Comparison of ENCODE assay signal across 27 mouse cellular contexts in the genomic region with DNA sequence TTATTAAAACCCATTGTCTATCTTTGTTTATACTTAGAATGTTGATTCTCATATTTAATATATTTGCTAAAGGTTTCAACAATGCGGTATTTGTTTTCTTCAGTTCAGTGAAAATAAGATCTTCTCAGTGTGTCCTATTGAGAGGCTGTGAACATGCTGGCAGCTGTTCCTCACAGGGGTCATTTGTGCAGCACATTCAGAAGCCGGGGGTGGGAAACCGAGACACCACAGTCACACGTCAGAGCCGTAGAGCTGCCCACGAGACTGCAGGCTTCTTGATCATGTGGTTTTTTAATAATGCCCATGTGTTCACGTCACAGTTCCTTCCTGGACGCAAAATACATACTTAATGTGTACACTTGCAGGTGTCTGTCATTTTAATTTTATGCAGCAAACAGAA.
A peak's percentile ranks its signal among the peaks of the same experiment; 100 is the strongest.
DNase-seq lines count a peak whose midpoint lies in the region; ATAC-seq and TF ChIP-seq lines count a peak whose summit lies in the region.
"Had no signal": no experiment of that assay in that cellular context is flagged by ENCODE, and none has a peak within 500 bp of the region (broad histone marks: within the 10 kb centered on the region; RNA-seq: fewer than 3 reads in every experiment).

No protein-coding gene starts in this region.

- no peaks in the 10 kb centered on the region for H3K79me2 ChIP-seq in C2C12 (ENCODE audit: control insufficient read depth, insufficient read depth)

- no peaks in the 10 kb centered on the region for H3K79me3 ChIP-seq in C2C12 (ENCODE audit: low read depth)

- WGBS in forebrain, embryonic 12.5 days, result 53% methylated on average over 8 of the region's 8 CpGs
- 58% methylated on average over 8 of the region's 8 CpGs for WGBS in forebrain, embryonic 11.5 days
- whole genome bisulfite sequencing in heart, embryonic 16.5 days, result 49% methylated on average over 8 of the region's 8 CpGs

- H3ac ChIP-seq in C2C12 (ENCODE audit: control insufficient read depth, insufficient read length, low read depth), result no peak overlapping the region

- no peaks in the 10 kb centered on the region for H3K27me3 ChIP-seq in forebrain, embryonic 12.5 days
- no peaks in the 10 kb centered on the region for H3K27me3 ChIP-seq in forebrain, embryonic 11.5 days (ENCODE audit: control insufficient read depth, insufficient read depth, low read length)
- H3K27me3 ChIP-seq in heart, embryonic 16.5 days (ENCODE audit: control insufficient read depth, insufficient read depth, low read length), result no peaks in the 10 kb centered on the region
- H3K27me3 ChIP-seq in C2C12 (ENCODE audit: control insufficient read depth, insufficient read depth, insufficient read length), result no peaks in the 10 kb centered on the region
- H3K27me3 ChIP-seq: embryonic facial prominence, embryonic 13.5 days; forebrain, embryonic 15.5 days; hindbrain, embryonic 15.5 days; intestine, embryonic 15.5 days; liver, embryonic 12.5 days; neural tube, embryonic 15.5 days; stomach, embryonic 15.5 days had no signal

- no peak overlapping the region for H3K4me2 ChIP-seq in forebrain, embryonic 12.5 days
- no peak overlapping the region for H3K4me2 ChIP-seq in forebrain, embryonic 11.5 days (ENCODE audit: low read depth, low read length, severe bottlenecking)
- peak overlapping the region; percentile 26; the same call in 1 of the 2 replicates for H3K4me2 ChIP-seq in heart, embryonic 16.5 days (ENCODE audit: low read depth, low read length)
- H3K4me2 ChIP-seq: embryonic facial prominence, embryonic 13.5 days; forebrain, embryonic 15.5 days; hindbrain, embryonic 15.5 days; intestine, embryonic 15.5 days; liver, embryonic 12.5 days; neural tube, embryonic 15.5 days; stomach, embryonic 15.5 days had no signal

- no peak overlapping the region for H3K27ac ChIP-seq in forebrain, embryonic 12.5 days
- no peak overlapping the region for H3K27ac ChIP-seq in forebrain, embryonic 11.5 days (ENCODE audit: low read depth, low read length)
- no peak overlapping the region for H3K27ac ChIP-seq in heart, embryonic 16.5 days (ENCODE audit: low read length)
- H3K27ac ChIP-seq: embryonic facial prominence, embryonic 13.5 days; forebrain, embryonic 15.5 days; hindbrain, embryonic 15.5 days; intestine, embryonic 15.5 days; layer of hippocampus, adult 2 months; liver, embryonic 12.5 days; neural tube, embryonic 15.5 days; stomach, embryonic 15.5 days had no signal

- H3K9me3 ChIP-seq in forebrain, embryonic 12.5 days, result no peaks in the 10 kb centered on the region
- H3K9me3 ChIP-seq in forebrain, embryonic 11.5 days (ENCODE audit: control insufficient read depth, low read length), result no peaks in the 10 kb centered on the region
- no peaks in the 10 kb centered on the region for H3K9me3 ChIP-seq in heart, embryonic 16.5 days (replicated peaks; ENCODE audit: control insufficient read depth, low read length)
- H3K9me3 ChIP-seq: embryonic facial prominence, embryonic 13.5 days; forebrain, embryonic 15.5 days; hindbrain, embryonic 15.5 days; intestine, embryonic 15.5 days; liver, embryonic 12.5 days; neural tube, embryonic 15.5 days; stomach, embryonic 15.5 days had no signal

- H3K9ac ChIP-seq in forebrain, embryonic 12.5 days, result no peak overlapping the region
- H3K9ac ChIP-seq in forebrain, embryonic 11.5 days (ENCODE audit: low read length), result no peak overlapping the region
- no peak overlapping the region; the same call in 1 of the 2 replicates for H3K9ac ChIP-seq in heart, embryonic 16.5 days (ENCODE audit: low read length)
- H3K9ac ChIP-seq: embryonic facial prominence, embryonic 13.5 days; forebrain, embryonic 15.5 days; hindbrain, embryonic 15.5 days; intestine, embryonic 15.5 days; liver, embryonic 12.5 days; neural tube, embryonic 15.5 days; stomach, embryonic 15.5 days had no signal

- ATAC-seq in forebrain, embryonic 12.5 days (ENCODE audit: low FRiP score), result 0 out of 2 replicates have a peak, but pooled peaks have one; percentile 53
- no peak for ATAC-seq in forebrain, embryonic 11.5 days (replicated peaks; ENCODE audit: low FRiP score)
- ATAC-seq in heart, embryonic 16.5 days (replicated peaks; ENCODE audit: extremely low read depth, insufficient read depth, low FRiP score), result no peak
- ATAC-seq: forebrain, embryonic 15.5 days; intestine, embryonic 15.5 days; liver, embryonic 12.5 days had no signal

- no peak overlapping the region for H3K4me3 ChIP-seq in forebrain, embryonic 12.5 days (replicated peaks)
- H3K4me3 ChIP-seq in forebrain, embryonic 11.5 days (ENCODE audit: low read depth, low read length), result no peak overlapping the region
- H3K4me3 ChIP-seq in heart, embryonic 16.5 days (ENCODE audit: low read length), result no peak overlapping the region
- H3K4me3 ChIP-seq in C2C12 (ENCODE audit: insufficient read depth, poor library complexity, severe bottlenecking), result no peak overlapping the region
- H3K4me3 ChIP-seq: embryonic facial prominence, embryonic 13.5 days; forebrain, embryonic 15.5 days; hindbrain, embryonic 15.5 days; intestine, embryonic 15.5 days; layer of hippocampus, adult 2 months; liver, embryonic 12.5 days; neural tube, embryonic 15.5 days; stomach, embryonic 15.5 days had no signal

- H3K4me1 ChIP-seq in forebrain, embryonic 12.5 days, result peaks cover 5% of the 10 kb centered on the region
- H3K4me1 ChIP-seq in forebrain, embryonic 11.5 days (replicated peaks; ENCODE audit: control insufficient read depth, insufficient read depth, low read length), result no peaks in the 10 kb centered on the region
- H3K4me1 ChIP-seq in heart, embryonic 16.5 days (ENCODE audit: control insufficient read depth, insufficient read depth, low read length), result 0 out of 2 replicates have a peak, but pooled peaks cover 3% of the 10 kb centered on the region
- H3K4me1 ChIP-seq: embryonic facial prominence, embryonic 13.5 days; forebrain, embryonic 15.5 days; intestine, embryonic 15.5 days; liver, embryonic 12.5 days; neural tube, embryonic 15.5 days; stomach, embryonic 15.5 days had no signal

- no peak for TF ChIP-seq CTCF in C2C12 (IDR thresholded peaks at IDR 0.05; ENCODE audit: control insufficient read depth, insufficient read depth, insufficient read length)

- H3K36me3 ChIP-seq in forebrain, embryonic 12.5 days (replicated peaks), result no peaks in the 10 kb centered on the region
- H3K36me3 ChIP-seq in forebrain, embryonic 11.5 days (ENCODE audit: control insufficient read depth, insufficient read depth, low read length), result no peaks in the 10 kb centered on the region
- no peaks in the 10 kb centered on the region for H3K36me3 ChIP-seq in heart, embryonic 16.5 days (ENCODE audit: control insufficient read depth, insufficient read depth)
- H3K36me3 ChIP-seq in C2C12 (ENCODE audit: control insufficient read depth, insufficient read depth), result no peaks in the 10 kb centered on the region
- H3K36me3 ChIP-seq: embryonic facial prominence, embryonic 13.5 days; forebrain, embryonic 15.5 days; hindbrain, embryonic 15.5 days; intestine, embryonic 15.5 days; liver, embryonic 12.5 days; neural tube, embryonic 15.5 days; stomach, embryonic 15.5 days had no signal

- DNase-seq in forebrain, embryonic 11.5 days (ENCODE audit: low spot score), result no peak
- DNase-seq in heart, adult 18-20 months, result no peak
- peak; percentile 2 for DNase-seq in forelimb bud, embryonic 11.5 days (ENCODE audit: low read depth, low spot score)
- no peak for DNase-seq in kidney, adult 9 months
- DNase-seq: B cell, adult 2 months; cerebellum, adult 11 months; cerebellum, adult 9-11 months; gastrocnemius, postnatal 10 days; kidney, adult 8-10 months; kidney, postnatal 14 days; lung, adult 18-20 months; lung, postnatal 10 days; midbrain, embryonic 14.5 days; right cerebral cortex, adult 18-20 months; right cerebral cortex, postnatal 4 days; thymus, postnatal 25 days had no signal

TF ChIP-seq in C2C12, 6 proteins besides CTCF, POLR2A, EP300 and RAD21:
- TF ChIP-seq CEBPB (IDR thresholded peaks at IDR 0.05; ENCODE audit: low read depth) (no peak), MYOD1 (IDR thresholded peaks at IDR 0.05; ENCODE audit: control insufficient read depth, insufficient read length, low read depth) (peak; percentile 50), FOSL1 (IDR thresholded peaks at IDR 0.05; ENCODE audit: insufficient read depth, low read length, poor library complexity, severe bottlenecking) (no peak)
TF ChIP-seq in C2C12: peak in this region for 1.
